Mouse (Mus musculus) CD4-positive helper T cell, adult 2 months (primary cell): ENCODE measurements around the gene Fam92a.
"Not testable (repeated sequence)": the region's sequence is repeated elsewhere in the genome, so short reads cannot be mapped to it uniquely, and the experiment has no call there.

Experiments used
- DNase-seq: peaks from one replicate; pipeline ENCODE4 v3.0.0-alpha.2; 2012; ENCODE audit warnings: low read depth, missing footprints, low spot score

Fam92a gene

GRCm38 (mm10) chr4:12171318-12172091, at the start of gene Fam92a:
TSS of gene Fam92a (minus strand) at chr4:12172015.
- peak; percentile 64 for DNase-seq

- no peak for DNase-seq
Measured at GRCm38 (mm10) chr4:12178992-12179391, 7.2 kb upstream of the Fam92a start.

- no peak for DNase-seq
Measured at GRCm38 (mm10) chr4:12170986-12171317, 863 bp downstream of the Fam92a start.

GRCm38 (mm10) chr4:12147660-12148059, 24.2 kb downstream of the Fam92a start:
- DNase-seq = no peak

- DNase-seq = not testable (repeated sequence)
Measured at GRCm38 (mm10) chr4:12141516-12141915, 30.3 kb downstream of the Fam92a start.

GRCm38 (mm10) chr4:12140592-12141062, 31.2 kb downstream of the Fam92a start:
- DNase-seq = peak; percentile 61

- DNase-seq = peak; percentile 85
Measured at GRCm38 (mm10) chr4:12140141-12140567, 31.7 kb downstream of the Fam92a start, which contains the start of gene Rbm12b1. TSS of gene Rbm12b1 (plus strand) at chr4:12140264.
